Mouse (Mus musculus) embryonic stem cell, embryonic (primary cell): ENCODE data around the gene Gm20388.
"Not testable (repeated sequence)": the region's sequence is repeated elsewhere in the genome, so short reads cannot be mapped to it uniquely, and the experiment has no call there.

ENCODE experiments used
- CTCF ChIA-PET, 4 experiments: fragments of 300-600 bp in 2 of 4; fragments of 350-600 bp in 2 of 4; sonication (Branson Sonifier 250); formaldehyde crosslinking; loops; one replicate each; lab custom pipeline; 2022; ENCODE audit warnings: inconsistent platforms in 2 of 4; lab: Charles Lee
- POLR2A ChIA-PET, 4 experiments: fragments of 300-600 bp in 2 of 4; fragments of 350-600 bp in 2 of 4; sonication (Branson Sonifier 250); formaldehyde crosslinking; loops; one replicate each; lab custom pipeline; 2022; ENCODE audit warnings: antibody characterized with exemption in 4 of 4, inconsistent platforms in 1 of 4; lab: Charles Lee

The Gm20388 gene

DNA sequence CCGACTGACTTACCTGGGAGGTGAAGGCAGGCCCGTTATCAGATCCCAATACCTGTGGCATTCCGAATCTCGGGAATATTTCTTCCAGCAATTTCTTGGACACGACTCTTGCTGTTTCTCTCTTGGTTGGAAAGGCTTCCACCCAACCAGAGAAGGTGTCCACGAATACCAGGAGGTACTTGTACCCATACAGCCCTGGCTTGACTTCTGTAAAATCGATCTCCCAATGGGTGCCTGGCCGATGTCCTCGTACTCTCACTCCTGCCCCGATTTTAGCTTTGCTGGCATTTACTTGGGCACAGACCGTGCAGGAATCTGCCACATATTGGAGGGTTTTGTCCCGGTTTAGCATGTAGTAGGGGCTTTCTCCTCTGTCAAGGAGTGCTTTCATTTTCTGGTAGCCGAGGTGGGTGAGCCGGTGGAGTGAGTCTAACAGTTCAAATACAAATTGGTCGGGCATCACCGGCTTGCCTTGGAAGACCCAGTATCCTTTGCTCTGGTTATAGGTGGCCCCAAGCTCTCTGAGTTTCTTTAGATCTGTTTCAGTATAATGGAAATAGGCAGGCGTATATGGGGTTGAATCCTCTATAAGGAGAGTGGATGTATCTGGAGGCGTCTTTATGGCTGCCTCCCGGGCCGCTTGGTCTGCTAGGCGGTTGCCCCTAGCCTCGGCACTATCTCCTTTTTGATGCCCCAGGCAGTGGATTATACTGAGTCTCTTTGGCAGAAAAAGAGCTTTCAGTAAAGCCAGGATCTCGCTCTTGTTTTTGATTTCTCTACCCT is 3518.5 kb downstream of the Gm20388 start:
- POLR2A ChIA-PET = no interaction called here
- CTCF ChIA-PET = no interaction called here

DNA sequence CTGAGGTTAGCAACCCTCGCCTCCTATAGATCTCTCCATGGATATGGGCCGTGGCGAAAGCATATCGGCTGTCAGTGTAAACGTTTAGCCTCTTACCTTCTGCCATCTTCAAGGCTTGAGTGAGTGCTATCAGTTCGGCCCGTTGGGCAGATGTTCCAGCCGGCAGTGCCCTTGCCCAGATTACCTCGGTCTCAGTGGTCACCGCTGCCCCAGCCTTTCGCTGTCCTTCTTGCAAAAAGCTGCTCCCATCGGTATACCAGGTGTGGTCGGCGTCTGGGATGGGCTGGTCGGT is 3519.0 kb downstream of the Gm20388 start:
- POLR2A ChIA-PET, CTCF ChIA-PET: not testable (repeated sequence)

DNA sequence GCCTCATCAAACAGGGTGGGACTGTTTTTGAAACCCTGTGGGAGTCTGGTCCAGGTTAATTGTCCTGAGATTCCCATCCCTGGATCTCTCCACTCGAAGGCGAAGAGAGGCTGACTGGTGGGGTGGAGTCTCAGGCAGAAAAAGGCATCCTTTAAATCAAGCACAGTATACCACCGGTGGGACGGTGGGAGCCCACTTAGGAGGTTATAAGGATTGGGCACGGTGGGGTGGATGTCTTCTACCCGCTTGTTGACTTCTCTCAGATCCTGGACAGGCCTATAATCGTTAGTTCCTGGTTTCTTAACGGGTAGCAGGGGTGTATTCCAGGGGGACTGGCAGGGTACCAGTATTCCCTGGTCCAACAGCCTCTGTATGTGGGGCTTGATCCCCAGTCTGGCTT is 3520.3 kb downstream of the Gm20388 start:
- POLR2A ChIA-PET, CTCF ChIA-PET: not testable (repeated sequence)

DNA sequence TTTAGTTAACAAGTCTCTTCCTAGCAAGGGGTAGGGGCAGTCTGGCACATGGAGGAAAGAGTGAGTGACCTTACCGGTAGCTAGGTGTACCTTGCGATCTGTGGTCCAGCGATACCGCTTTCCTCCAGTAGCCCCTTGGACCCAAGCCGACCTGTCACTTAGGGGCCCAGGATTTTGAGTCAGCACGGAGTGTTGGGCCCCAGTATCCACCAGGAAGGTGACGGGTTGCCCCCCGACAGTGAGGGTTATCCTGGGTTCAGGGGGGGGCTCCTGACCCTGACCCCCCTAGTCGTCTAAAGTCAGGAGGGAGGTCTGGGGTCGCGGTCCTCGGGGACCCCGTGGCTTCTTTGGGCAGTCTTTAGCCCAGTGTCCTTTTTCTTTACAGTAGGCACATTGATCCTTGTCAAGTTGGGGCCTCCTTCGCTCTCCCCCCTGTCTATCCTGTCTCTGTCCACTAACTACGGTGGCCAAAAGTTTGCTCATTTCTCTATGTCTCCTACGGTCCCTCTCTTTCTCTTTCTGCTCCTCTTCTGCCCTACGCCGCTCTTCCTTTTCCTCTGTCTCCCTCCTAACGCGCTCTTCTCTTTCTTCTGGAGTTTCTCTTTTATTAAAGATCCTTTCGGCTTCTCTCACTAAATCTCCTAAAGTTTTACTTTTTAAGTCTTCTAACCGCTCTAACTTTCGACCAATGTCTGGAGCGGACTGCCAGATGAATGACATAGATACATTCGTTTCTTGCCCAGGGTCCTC is 3521.2 kb downstream of the Gm20388 start:
- ChIA-PET CTCF (no interaction called here), POLR2A (no interaction called here)

DNA sequence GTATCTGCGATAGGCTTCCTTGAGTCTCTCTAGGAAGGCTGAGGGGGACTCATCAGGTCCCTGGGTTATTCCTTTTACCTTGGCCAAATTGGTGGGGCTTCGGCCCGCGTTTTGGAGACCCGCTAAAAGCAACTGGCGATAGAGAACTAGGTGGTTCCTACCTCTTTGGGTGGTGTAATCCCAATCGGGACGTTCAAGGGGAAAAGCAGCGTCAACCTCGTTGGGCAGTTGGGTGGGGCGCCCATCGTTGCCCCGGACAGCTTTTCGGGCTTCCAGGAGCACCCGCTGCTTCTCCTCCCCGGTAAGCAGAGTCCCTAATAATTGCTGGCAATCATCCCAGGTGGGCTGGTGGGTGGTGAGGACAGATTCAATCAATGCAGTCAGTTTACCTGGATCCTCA is 3521.7 kb downstream of the Gm20388 start:
- POLR2A ChIA-PET = no interaction called here

DNA sequence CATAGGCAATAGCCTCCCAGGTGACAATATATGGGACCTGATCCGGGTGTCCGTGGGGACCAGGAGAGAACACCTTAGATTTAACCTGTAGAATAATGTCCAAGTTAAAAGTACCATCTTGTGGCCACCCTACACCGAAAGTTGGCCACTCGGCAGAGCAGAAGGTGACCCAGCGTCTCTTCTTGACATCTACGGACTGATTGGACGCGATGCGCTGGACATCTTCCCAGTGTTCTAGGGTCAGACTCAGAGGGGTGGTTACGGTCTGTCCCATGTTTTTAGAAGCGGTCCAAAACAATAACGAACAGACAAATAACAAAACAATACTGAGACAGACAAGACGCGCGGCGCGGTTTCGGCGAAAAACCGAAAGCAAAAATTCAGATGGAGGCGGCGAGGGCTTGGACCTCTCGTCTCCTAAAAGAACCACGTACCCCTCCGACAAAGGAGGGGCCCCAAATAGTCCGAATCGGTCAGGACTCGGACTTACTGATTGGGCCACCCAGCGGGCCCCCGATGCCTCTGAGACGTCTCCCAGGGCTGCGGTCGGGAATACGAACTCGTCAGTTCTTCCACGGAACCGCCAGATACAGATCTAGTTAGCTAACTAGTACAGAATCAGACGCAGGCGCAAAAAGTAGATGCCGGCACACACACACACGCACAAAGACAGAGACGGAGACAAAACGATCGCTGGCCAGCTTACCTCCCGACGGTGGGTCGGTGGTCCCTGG is 3522.8 kb downstream of the Gm20388 start:
- CTCF ChIA-PET, POLR2A ChIA-PET: not testable (repeated sequence)

More for the DNA sequence above, 3521.7 kb downstream of the Gm20388 start:
- CTCF ChIA-PET = no interaction called here

DNA sequence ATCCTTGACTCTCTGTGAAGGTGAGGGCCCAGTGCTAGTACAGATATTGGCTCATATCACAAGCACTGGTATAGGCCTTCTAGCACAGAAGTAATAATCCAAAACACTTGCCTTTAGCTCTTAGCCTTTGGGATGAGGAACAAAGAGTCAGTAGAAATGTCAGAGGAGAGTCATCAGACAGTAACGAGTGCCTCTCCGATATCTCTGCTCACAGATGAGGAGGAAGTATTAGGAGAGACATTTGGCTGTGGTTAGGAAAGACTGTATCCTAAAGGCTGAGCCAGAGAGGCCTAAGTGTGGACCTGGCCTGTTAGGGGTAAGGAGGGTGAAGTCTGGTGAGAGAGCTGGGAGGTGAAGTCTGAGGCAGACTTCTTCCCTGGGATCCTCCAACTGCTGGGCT is 3531.1 kb downstream of the Gm20388 start:
- CTCF ChIA-PET = interaction anchor here in 3 of 4 experiments (1.2 to 2.3 kb wide), 3 partner anchors 17 to 19 kb away, joined by 3 to 10 read pairs (median 4); no protein-coding TSS in a partner anchor

DNA sequence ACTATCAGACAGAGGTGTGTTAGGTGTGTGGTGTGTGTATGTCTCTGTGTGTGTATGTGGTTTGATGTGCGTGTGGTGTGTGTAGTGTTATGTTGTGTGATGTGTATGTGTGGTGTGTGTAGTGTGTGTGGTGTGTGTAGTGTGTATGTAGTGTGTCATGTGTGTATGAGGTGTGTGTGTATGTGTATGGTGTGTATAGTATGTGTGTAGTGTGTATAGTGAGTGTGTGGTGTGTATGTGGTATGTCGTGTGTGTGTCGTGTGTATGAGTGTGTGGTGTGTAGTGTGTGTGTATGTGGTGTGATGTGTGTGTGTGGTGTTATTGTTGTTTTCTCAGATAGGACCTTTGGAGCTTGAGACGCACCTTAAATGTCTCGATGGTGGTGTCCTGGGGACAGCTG is 3531.7 kb downstream of the Gm20388 start:
- POLR2A ChIA-PET = interaction anchor here in 3 of 4 experiments (0.5 to 2.9 kb wide), 15 partner anchors 10 to 133 kb away, joined by 3 to 19 read pairs (median 4); partner anchors contain the start of genes Afg3l1 (in 1 of the 3), Dbndd1 (in 1 of the 3), Gas8 (in 1 of the 3) and Spire2 (in 1 of the 3)

More for the DNA sequence above, 3531.1 kb downstream of the Gm20388 start:
- POLR2A ChIA-PET = interaction anchor here in 1 of 4 experiments (2.9 kb wide), 1 partner anchor 12 kb away, joined by 19 read pairs; no protein-coding TSS in a partner anchor

DNA sequence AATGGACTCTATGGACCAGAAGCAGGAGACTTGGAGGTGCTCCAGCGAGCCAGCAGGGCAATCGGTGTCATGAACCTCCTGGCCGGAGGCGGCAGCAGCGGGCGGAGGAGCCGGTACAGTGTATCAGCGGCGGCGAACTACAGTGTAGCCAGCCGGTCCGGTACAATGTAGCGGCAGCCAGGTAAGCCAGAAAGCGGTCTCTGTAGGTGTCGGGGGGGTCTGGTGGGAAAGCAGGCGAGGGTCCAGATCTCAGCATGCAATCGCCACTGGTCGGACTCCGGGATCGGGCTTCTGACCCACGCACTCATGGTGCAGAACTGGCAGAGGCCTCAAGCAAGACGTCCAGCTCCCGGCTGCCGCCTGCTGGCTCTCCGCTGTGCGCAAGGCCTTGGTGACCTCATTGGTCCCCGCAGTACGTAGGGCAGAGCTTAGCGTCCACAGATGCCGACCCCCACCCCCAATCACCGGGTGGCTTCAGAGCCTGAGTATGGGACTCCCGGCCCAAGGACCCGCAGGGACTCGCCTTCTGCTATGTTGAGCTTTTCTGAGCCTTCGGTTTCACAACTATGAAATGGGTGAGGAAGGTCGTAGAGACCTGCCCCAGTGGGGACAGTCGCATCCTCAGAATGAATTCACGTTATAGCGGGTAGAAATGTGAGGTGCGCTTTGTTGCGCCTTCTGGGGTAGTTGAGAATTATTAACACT is 3532.4 kb downstream of the Gm20388 start:
- ChIA-PET CTCF (interaction anchor here (0.5 to 2.3 kb wide), 44 partner anchors 9 to 884 kb away, joined by 3 to 10 read pairs (median 5); partner anchors contain the start of genes Mc1r (in 4 of the 4), Afg3l1 (in 2 of the 4), Dbndd1 (in 1 of the 4) and Tcf25 (in 1 of the 4)), POLR2A (interaction anchor here in 3 of 4 experiments (0.5 to 2.9 kb wide), 23 partner anchors 9 to 153 kb away, joined by 3 to 19 read pairs (median 4); partner anchors contain the start of genes Dbndd1 (in 2 of the 3), Afg3l1 (in 1 of the 3), Gas8 (in 1 of the 3) and Spire2 (in 1 of the 3))

More for the DNA sequence above, 3531.7 kb downstream of the Gm20388 start:
- CTCF ChIA-PET = interaction anchor here (0.5 to 2.3 kb wide), 32 partner anchors 10 to 209 kb away, joined by 3 to 10 read pairs (median 5); partner anchors contain the start of genes Mc1r (in 4 of the 4), Afg3l1 (in 2 of the 4), Tcf25 (in 1 of the 4) and Vps9d1 (in 1 of the 4)

DNA sequence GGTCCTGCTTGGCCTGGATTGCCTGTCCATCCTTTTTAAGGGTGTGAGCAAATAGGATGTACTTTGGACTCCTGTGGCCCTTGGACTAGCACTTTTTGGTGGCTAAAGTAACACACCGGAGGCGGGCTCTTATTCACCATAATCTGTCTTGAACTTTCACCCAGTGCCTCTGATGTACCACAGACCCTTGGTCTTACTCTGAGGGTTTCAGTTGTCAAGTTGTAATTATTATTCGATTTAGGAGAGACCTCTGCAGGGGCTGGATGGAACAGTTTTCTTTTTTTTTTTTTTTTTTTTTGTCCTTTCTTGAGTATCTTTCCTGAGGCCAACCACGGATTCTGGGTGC is 3532.9 kb downstream of the Gm20388 start:
- POLR2A ChIA-PET = interaction anchor here in 3 of 4 experiments (0.6 to 2.9 kb wide), 20 partner anchors 9 to 154 kb away, joined by 3 to 19 read pairs (median 4); partner anchors contain the start of genes Dbndd1 (in 2 of the 3), Afg3l1 (in 1 of the 3), Gas8 (in 1 of the 3) and Spire2 (in 1 of the 3)

DNA sequence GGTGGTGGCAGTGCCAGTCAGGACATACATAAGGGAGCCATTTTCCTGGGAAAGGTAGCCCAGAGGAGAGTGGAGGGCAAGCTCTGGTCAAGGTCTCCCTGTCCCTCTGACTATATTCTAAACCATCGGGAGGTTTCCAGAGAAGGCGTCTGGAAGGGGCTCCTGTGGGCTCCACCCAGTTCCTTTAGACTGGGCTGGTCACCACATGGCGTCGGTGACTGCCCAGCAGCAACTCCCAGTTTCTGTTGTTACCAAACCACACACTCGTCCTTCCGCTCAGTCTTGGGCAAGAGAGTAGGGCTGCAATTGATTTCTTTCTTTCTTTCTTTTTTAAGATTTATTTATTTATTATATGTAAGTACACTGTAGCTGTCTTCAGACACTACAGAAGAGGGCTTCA is 3533.5 kb downstream of the Gm20388 start:
- ChIA-PET CTCF (interaction anchor here in 3 of 4 experiments (0.6 to 1.6 kb wide), 5 partner anchors 38 to 121 kb away, joined by 3 to 6 read pairs (median 3); partner anchors contain the start of genes Mc1r (in 2 of the 3) and Dbndd1 (in 1 of the 3)), POLR2A (interaction anchor here in 3 of 4 experiments (0.6 to 2.6 kb wide), 7 partner anchors 9 to 133 kb away, joined by 3 to 12 read pairs (median 11); partner anchors contain the start of gene Afg3l1 (in 1 of the 3))

More for the DNA sequence above, 3532.9 kb downstream of the Gm20388 start:
- CTCF ChIA-PET = interaction anchor here (0.5 to 2.3 kb wide), 41 partner anchors 10 to 885 kb away, joined by 3 to 10 read pairs (median 5); partner anchors contain the start of genes Mc1r (in 4 of the 4), Afg3l1 (in 2 of the 4), Dbndd1 (in 1 of the 4) and Tcf25 (in 1 of the 4)

DNA sequence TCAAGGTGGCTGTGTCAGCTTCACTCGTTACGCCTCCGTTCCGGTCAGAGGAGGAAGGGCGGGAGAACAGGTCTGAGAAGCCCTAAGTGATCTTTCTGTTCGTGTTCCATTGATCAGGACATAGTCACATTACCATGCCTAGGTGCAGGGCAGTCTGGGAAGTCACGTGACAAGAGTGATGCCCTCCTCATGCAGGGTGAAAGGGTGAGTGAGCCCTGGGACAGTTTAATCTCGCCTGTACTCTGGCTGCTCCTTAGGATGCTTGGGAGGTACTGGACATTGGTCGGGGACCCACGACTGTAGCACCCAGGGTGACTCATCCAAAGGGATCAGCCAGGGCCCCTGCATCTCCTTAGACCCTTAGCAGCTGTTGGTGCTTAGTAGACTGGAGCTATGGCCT is 3535.3 kb downstream of the Gm20388 start:
- CTCF ChIA-PET = interaction anchor here in 1 of 4 experiments (0.9 to 2.2 kb wide), 2 partner anchors 39 to 182 kb away, joined by 3 to 7 read pairs; partner anchors contain the start of gene Mc1r
- POLR2A ChIA-PET = interaction anchor here (0.6 to 3.5 kb wide), 27 partner anchors 7 to 573 kb away, joined by 3 to 18 read pairs (median 4); partner anchors contain the start of genes Tcf25 (in 2 of the 4), Afg3l1 (in 1 of the 4), Fanca (in 1 of the 4) and Mc1r (in 1 of the 4)

DNA sequence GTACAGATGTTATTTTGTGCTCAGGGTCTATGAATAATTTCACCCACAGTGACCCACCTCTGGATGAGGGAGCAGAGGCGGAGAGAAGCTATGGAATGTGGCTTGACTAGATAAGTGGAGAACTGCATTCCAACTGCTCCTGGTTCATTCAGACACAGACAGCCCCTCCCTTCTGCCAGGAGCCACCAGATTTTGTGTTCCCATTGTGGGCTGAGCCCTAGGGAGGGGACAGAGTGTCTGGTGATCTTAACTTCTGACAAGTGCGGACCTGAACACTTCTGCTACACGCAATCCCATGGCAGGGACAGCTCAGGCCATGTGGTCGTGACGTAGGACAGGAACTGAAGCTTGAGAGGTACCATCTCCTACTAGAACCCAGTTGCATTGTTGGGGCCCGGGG is 3536.2 kb downstream of the Gm20388 start:
- CTCF ChIA-PET = interaction anchor here in 3 of 4 experiments (0.6 to 2.2 kb wide), 6 partner anchors 24 to 66 kb away, joined by 3 to 9 read pairs (median 4); partner anchors contain the start of gene Mc1r (in 2 of the 3)
- POLR2A ChIA-PET = interaction anchor here in 3 of 4 experiments (0.8 to 3.5 kb wide), 31 partner anchors 8 to 261 kb away, joined by 3 to 18 read pairs (median 5); partner anchors contain the start of genes Tcf25 (in 2 of the 3), Afg3l1 (in 1 of the 3), Fanca (in 1 of the 3) and Mc1r (in 1 of the 3)

DNA sequence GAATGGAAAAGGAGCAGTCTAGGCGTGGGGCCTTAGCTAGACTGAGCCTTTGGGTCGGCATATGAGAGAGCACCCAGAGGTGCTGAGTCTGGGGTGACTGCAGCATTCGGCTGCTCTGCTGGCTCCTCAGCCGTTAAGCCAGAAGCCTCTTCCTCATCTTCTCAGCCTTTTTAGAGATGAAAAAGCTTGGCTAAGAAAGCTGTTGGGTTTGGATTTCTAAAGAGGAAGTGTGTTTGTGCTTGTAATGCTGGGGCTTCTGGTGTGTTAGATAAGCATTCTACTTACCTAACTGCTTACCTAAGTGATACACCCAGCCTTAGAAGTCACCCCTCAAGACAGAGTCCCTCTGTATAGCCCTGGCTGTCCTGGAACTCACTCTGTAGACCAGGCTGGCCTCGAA is 3540.1 kb downstream of the Gm20388 start:
- ChIA-PET CTCF (interaction anchor here in 1 of 4 experiments (1.0 kb wide), 1 partner anchor 117 kb away, joined by 3 read pairs; no protein-coding TSS in a partner anchor), POLR2A (interaction anchor here in 2 of 4 experiments (0.9 to 1.3 kb wide), 5 partner anchors 13 to 44 kb away, joined by 3 to 7 read pairs (median 3); partner anchors contain the start of gene Mc1r (in 1 of the 2))

DNA sequence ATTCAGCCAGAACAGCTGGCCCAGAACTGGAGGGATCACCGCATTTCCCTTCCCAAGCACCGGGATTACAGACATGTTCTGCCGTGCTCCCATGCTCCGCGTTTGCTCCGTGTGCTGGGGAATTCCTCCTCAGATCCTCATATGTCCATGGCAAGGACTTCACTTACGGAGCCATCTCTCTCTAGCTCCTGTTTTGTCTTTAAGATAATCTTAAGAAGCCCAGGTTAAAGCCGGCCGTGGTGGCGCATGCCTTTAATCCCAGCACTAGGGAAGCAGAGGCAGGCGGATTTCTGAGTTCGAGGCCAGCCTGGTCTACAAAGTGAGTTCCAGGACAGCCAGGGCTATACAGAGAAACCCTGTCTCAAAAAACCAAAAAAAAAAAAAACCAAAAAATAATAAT is 3541.1 kb downstream of the Gm20388 start:
- ChIA-PET POLR2A (interaction anchor here in 3 of 4 experiments (0.5 to 4.2 kb wide), 9 partner anchors 8 to 1456 kb away, joined by 3 to 16 read pairs (median 4); partner anchors contain the start of genes Afg3l1 (in 1 of the 3) and Mc1r (in 1 of the 3)), CTCF (interaction anchor here in 2 of 4 experiments (0.6 to 0.7 kb wide), 2 partner anchors 9 to 64 kb away, joined by 4 to 5 read pairs; no protein-coding TSS in a partner anchor)

DNA sequence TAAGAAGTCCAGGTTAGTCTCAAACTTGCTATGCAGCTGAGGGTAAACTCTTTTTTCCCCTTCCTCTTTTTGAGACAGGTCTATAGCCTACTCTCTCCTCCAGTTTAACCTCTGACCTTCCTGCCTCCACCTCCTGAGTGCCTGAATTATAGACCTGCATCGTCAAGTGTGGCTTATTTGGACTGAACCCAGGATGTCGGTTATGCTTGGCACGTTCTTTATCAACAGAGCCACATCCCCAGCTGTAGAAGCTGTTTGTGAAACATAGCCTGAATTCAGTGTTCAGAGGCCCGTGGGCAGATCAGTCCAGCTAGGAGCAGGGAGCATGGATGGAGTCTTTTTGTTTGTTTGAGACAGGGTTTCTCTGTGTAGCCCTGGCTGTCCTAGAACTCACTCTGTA is 3541.5 kb downstream of the Gm20388 start:
- POLR2A ChIA-PET = interaction anchor here in 3 of 4 experiments (0.6 to 4.2 kb wide), 9 partner anchors 7 to 1457 kb away, joined by 3 to 16 read pairs (median 5); partner anchors contain the start of genes Afg3l1 (in 1 of the 3) and Tcf25 (in 1 of the 3)
- CTCF ChIA-PET = interaction anchor here in 3 of 4 experiments (0.6 to 1.2 kb wide), 4 partner anchors 10 to 201 kb away, joined by 3 to 5 read pairs (median 4); no protein-coding TSS in a partner anchor
